Mouse (Mus musculus) olfactory bulb, adult 2 months (tissue): ENCODE data around the gene Sfxn5.

ENCODE experiments used
- CTCF ChIP-seq: fragments of 200-500 bp; IDR thresholded peaks from 2 replicates; pipeline ENCODE4 v1.5.1; 2012; ENCODE audit warnings: low read depth, mild to moderate bottlenecking, low read length, moderate library complexity; ENCODE audit not compliant: insufficient read depth
- POLR2A ChIP-seq: fragments of 200-500 bp; IDR thresholded peaks from 2 replicates; pipeline ENCODE4 v1.6.1; 2012; ENCODE audit warnings: mild to moderate bottlenecking, low read depth, low read length, moderate library complexity; ENCODE audit not compliant: insufficient read depth

- TF ChIP-seq POLR2A (no peak), CTCF (no peak)
Observed at GRCm38 (mm10) chr6:85218684-85219445, 114.4 kb downstream of the Sfxn5 start.
